Mouse (Mus musculus) spleen, postnatal 4 days (tissue): ENCODE measurements around the gene Ppp2r2c.

Experiments used
- DNase-seq, 2 experiments: peaks; one replicate each; pipeline ENCODE4 v3.0.0; 2022; ENCODE audit warnings: low spot score in 2 of 2

Gene Ppp2r2c

GRCm38 (mm10) chr5:36869578-36870236, 1.4 kb downstream of the Ppp2r2c start:
- DNase-seq, result no peak

- DNase-seq, result no peak
Measured at GRCm38 (mm10) chr5:36870916-36871315, 2.6 kb downstream of the Ppp2r2c start.

- no peak for DNase-seq
Measured at GRCm38 (mm10) chr5:36875956-36876355, 7.6 kb downstream of the Ppp2r2c start.

DNA sequence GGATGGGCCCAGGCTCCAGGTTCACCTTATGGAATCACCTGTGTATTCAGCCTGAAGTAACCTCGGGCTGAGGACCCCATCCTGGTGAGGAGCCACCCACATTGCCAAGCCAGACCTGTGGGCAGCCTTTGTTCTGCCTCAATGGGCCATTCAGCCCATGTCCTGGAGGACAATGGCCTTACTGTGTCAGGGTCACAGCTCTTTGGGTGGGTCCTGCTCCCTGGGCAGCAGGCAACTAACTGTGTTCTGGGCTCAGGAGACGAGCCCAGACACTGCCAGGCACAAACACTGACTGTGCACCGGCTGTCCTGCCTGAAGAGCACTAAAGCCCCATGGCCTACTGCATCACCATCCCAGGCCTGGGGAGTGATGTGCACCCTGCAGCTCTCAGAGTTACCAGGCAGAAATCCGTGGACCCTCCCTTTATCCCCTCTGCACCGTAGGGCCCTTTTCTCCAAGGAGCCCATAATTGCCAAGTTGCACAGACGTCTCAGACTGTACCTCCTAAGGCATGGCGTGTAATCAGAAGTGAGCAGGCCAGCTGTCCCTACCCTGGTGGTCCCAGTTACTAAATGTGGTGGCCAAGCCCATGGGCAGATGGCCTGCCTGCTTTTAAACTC, 8.6 kb downstream of the Ppp2r2c start:
- no peak for DNase-seq

DNA sequence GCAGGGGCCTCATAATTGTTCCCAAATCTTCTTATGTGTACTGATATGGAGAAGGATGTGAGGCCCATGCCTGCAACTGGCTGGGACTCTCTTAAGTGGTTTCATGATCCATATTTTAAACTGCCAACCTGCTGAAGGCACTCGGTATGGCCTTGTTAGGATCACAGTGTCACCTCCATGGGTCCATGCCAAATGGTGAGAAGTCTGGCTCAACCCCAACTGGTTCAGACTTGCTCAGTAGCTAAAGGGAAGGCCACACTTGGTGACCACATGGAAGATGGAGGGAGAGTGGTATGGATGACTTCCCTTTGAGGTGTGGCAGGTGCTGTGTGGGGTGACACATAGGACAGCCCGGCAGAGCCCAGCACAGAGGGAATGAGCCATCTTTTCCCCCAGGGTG, 9.3 kb downstream of the Ppp2r2c start:
- DNase-seq, result no peak

GRCm38 (mm10) chr5:36878801-36879200, 10.5 kb downstream of the Ppp2r2c start:
- DNase-seq, result no peak

- DNase-seq, result no peak
Measured at GRCm38 (mm10) chr5:36880622-36881021, 12.3 kb downstream of the Ppp2r2c start.

DNA sequence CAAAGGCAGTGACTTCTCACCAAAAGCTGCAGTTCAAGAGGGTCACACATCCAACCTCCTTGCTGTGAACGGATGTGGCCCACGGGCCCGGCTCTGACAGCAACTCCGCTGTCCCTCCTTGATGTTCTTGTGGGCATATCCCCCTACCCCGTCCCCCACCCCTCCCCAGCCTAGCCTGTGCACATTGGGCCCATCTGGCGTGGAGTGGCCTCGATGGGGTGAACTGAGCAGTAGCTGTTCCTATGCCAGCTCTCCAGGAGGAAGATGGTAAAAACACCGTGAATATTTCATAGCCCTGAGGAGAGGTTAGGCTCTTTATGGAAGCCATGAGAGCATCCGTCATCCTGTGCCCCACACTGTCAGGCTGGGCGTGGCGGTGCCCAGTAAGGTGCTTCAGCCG, 15.2 kb downstream of the Ppp2r2c start:
- no peak for DNase-seq

- DNase-seq, result no peak
Measured at GRCm38 (mm10) chr5:36885067-36885466, 16.8 kb downstream of the Ppp2r2c start.

DNA sequence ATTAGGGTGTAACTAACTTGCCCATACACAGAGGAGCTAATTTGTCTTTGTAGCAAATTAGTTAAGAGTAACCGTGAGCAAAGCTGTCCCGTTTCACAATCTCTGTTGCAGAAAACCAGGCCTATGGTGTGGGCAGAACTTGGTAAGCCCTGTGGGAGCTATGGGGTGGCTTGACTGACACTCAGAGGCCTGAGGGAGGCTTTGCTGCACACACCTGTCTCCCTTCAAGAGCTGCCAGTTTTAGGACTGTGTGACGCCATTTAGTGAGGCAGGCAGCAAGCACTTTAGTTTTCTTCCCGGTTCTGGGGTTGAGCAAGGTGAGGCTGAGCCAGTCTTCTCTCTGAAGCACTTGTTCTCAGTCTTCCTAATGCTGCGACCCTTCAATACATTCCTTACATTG, 17.3 kb downstream of the Ppp2r2c start:
- no peak for DNase-seq

DNA sequence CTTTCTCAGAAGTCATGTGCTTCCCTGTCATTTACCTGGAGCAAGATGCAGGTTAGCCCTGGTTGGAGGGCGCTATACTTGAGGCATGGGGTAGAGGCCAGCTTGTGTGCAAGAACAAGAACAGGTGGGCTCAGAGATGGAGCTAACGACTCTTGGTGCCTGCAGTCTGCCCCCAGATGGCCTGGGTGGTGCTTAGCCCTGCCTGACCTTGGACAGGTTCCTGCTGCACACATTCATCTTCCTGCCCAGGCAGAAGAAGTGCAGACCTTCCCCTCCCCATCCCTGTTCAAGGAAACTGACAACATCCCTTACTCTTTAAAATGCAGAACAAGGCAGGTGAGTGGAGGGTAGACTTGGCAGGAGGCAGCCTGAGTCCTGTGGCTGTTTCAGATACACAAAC, 18.0 kb downstream of the Ppp2r2c start:
- no peak for DNase-seq

- DNase-seq, result no peak
Measured at GRCm38 (mm10) chr5:36886852-36887283, 18.6 kb downstream of the Ppp2r2c start.

DNA sequence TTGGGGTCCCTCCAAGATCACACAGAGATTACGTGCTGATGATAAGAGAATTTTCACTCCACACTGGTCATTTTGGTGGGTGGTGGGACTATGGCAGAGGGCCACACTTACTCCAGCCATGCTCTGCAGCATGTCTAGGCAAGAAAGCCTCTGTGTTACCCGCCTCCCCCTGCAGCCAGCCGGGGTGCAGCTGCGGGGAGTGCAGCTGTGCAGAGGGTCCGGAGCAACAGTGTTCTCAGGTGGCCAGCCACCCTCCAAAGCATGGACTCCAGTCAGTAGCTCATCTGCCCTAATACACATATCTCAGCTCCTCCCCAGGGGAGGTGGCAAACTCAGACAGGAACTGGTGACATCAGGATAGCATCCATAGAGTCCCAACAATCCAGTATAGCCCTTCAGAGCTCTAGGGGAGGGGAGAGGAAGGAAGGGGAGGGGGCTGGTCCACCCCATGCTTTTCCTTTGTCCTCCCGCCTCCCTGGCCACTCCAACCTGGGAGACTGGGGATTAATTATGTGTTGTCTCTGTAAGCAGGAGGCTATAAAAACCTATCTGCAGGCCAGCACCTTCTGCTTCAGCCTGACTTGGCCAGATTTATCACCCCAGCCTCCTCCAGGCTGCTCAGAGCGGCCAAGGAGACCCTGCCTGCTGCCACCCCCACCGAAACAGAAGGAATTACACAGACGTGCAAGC, 19.1 kb downstream of the Ppp2r2c start:
- no peak for DNase-seq

DNA sequence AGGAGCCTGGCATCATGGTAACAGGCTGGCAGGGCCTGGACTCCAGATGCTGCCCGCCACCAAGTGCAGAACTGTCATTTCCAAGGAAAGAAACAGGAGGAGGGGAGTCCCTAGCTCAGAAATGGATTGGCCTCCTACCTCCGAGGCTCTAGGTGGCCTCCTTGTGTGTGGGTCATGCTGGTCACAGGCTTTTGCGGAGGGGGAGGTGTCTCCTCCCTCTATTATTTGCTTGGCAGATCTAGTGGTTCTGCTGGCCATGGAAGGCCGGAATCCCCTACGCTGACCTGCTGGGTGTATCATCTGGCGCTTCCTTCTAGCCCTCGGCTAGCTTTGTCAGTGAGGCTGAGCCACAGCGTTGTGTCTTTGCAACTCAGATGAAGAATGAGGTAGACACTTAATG, 20.2 kb downstream of the Ppp2r2c start:
- DNase-seq, result no peak

DNA sequence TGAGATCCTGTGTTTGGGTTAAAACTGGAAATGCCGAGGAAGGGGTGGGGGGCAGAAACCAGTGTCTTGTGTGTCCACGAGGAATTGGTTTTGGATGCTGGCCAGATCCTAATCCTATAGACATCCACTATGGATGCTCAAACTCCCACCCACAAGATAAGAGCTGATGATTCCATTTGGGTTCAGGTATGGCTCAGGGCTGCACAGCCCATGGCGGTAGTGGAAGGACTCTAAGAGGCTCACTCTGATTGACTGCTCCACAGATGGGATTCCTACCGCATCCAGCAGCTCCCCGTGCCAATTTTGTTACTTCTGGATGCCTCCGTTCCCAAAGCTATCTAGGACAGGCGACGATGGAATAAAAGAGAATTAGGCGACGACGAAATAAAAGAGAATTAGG, 20.6 kb downstream of the Ppp2r2c start:
- no peak for DNase-seq

DNA sequence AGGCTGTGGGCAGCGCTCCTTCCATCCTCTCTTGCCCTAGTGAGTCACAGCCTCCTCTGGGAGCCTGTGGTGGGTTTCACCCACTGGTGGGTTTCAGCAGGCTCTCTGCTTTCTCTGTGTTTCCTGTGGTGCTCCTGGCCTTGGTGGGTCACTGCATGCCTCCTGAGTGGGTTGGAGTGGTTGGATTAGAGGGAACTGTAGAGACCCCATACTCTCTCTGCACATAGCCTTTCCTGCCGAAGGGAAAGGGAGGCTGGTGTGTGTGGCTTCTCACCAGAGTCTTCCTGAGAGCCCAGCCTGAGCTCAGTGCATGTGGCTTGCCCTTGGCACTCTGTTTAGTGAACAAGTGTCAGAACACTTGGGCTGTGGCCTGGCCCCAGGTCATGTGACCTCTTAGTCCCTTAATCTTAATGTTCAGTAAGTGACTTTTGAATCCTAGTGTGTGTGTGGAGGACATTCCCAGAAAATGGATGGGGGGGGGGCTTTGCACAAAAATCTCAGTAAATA, 21.1 kb downstream of the Ppp2r2c start:
- DNase-seq, result no peak

DNA sequence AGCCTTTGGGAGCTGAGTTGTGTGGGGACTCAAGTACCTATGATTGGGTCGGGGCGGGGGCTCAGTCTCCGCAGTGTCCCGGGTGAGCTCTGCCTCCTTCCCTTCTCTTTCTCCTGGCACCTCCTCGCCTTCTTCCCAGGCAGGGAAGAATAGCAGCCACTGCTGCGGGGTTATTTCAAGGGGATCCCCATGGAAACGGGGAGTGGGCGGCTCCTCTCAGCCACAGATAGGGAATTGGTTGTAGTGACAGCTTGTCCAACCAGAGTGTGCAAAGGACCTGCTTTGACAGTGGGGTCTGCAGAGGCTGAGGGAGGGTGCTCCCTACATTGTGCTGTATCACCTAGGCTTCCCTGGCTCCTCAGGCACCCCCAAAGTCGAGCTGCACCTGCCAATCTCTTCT, 22.5 kb downstream of the Ppp2r2c start:
- no peak for DNase-seq

DNA sequence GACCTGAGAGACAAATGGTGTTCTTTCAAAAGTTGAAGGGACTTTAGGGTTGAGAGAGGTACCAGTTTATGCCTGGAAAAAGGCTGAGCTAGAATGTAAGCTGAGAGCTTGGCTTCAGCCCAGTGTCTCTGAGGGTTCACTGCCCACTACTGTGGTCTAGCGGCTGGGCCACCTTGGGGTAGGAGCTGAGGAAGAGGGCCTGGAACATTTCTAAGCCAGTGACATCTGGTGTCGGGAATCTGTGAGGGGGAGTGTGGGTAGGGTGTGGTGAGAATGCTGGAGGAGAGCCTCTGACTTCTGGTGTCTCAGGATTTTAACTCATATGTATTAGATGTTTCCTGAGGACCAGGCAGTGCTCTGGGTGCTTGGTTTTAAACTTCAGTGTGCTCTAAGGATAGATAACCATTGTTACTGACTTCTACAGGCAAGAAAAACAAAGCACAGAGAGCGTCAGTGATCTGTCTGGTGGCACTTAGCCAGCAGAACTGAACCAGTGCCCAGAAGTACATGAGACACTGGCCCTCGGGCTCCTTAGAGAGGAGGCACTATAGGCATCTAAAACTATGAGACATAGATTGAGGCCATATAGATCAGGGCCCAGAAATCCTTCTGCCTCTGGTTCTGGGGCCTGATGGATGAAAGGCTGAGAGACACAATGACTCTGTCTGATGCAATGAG, 23.6 kb downstream of the Ppp2r2c start:
- no peak for DNase-seq

- DNase-seq, result no peak
Measured at GRCm38 (mm10) chr5:36893263-36893662, 24.9 kb downstream of the Ppp2r2c start.

DNA sequence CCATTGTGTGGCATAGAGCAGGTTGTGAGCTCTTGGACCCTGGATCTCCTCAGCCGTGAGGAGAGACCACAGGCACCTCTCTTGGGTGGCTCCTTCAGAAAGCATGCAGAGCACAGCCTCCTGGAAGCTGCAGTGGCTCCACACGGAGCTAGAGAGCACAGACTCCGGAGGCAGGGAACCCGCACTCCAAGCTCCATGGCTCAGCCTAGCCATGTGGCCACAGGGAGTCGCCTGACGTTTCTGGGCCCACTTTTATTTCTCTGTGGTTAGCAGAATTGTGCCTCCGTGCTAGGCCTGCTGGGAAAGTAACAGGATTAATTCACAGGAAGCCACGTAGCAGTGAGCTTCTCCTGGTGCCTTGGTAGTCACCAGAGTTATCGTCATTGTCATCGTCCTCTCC, 25.8 kb downstream of the Ppp2r2c start:
- no peak for DNase-seq

GRCm38 (mm10) chr5:36894604-36895368, 26.5 kb downstream of the Ppp2r2c start:
- DNase-seq, result no peak
